Mouse (Mus musculus): ENCODE measurements around the gene Dlg2. TPM values are rescaled to one million over a fixed set of nuclear protein-coding genes. Genes with fewer than 3 reads are reported as not detected.

The Dlg2 gene
- polyA plus RNA-seq, 1 experiment from 2014 or later: 13.7 TPM

- DNase-seq (ENCODE audit: low spot score): no peak
These were observed 1243.8 kb downstream of the Dlg2 start for GRCm38 (mm10) chr7:91720318-91720717.

- DNase-seq (ENCODE audit: low spot score): no peak
These were observed 1247.9 kb downstream of the Dlg2 start for GRCm38 (mm10) chr7:91724397-91724796.

- no peak for DNase-seq (ENCODE audit: low spot score)
These were observed 1264.3 kb downstream of the Dlg2 start for GRCm38 (mm10) chr7:91740748-91741147.

- DNase-seq (ENCODE audit: low spot score): no peak
These were observed 1276.8 kb downstream of the Dlg2 start for GRCm38 (mm10) chr7:91753151-91753861.

GRCm38 (mm10) chr7:91767648-91768047 is 1291.2 kb downstream of the Dlg2 start:
- no peak for DNase-seq (ENCODE audit: low spot score)

- no peak for DNase-seq (ENCODE audit: low spot score)
These were observed 1302.2 kb downstream of the Dlg2 start for GRCm38 (mm10) chr7:91778673-91779072.

- DNase-seq (ENCODE audit: low spot score): no peak
These were observed 1308.1 kb downstream of the Dlg2 start for GRCm38 (mm10) chr7:91784617-91785016.

- no peak for DNase-seq (ENCODE audit: low spot score)
These were observed 1309.0 kb downstream of the Dlg2 start for GRCm38 (mm10) chr7:91785445-91785844.

GRCm38 (mm10) chr7:91785871-91786270 is 1309.4 kb downstream of the Dlg2 start:
- no peak for DNase-seq (ENCODE audit: low spot score)

GRCm38 (mm10) chr7:91790949-91791564 is 1314.6 kb downstream of the Dlg2 start:
- DNase-seq (ENCODE audit: low spot score): no peak

- no peak for DNase-seq (ENCODE audit: low spot score)
These were observed 1330.2 kb downstream of the Dlg2 start for GRCm38 (mm10) chr7:91806632-91807031.

- no peak for DNase-seq (ENCODE audit: low spot score)
These were observed 1334.3 kb downstream of the Dlg2 start for GRCm38 (mm10) chr7:91810774-91811173.

GRCm38 (mm10) chr7:91818004-91818403 is 1341.5 kb downstream of the Dlg2 start:
- no peak for DNase-seq (ENCODE audit: low spot score)

GRCm38 (mm10) chr7:91832207-91832606 is 1355.7 kb downstream of the Dlg2 start:
- no peak for DNase-seq (ENCODE audit: low spot score)

- DNase-seq (ENCODE audit: low spot score): no peak
These were observed 1369.3 kb downstream of the Dlg2 start for GRCm38 (mm10) chr7:91845723-91846122.

GRCm38 (mm10) chr7:91849364-91849763 is 1372.9 kb downstream of the Dlg2 start:
- no peak for DNase-seq (ENCODE audit: low spot score)

GRCm38 (mm10) chr7:91853653-91854052 is 1377.2 kb downstream of the Dlg2 start:
- DNase-seq (ENCODE audit: low spot score): no peak

- DNase-seq (ENCODE audit: low spot score): no peak
These were observed 1380.5 kb downstream of the Dlg2 start for GRCm38 (mm10) chr7:91856931-91857330.

- DNase-seq (ENCODE audit: low spot score): no peak
These were observed 1386.5 kb downstream of the Dlg2 start for GRCm38 (mm10) chr7:91862806-91863531.

- DNase-seq (ENCODE audit: low spot score): no peak
These were observed 1392.4 kb downstream of the Dlg2 start for GRCm38 (mm10) chr7:91868919-91869318.

GRCm38 (mm10) chr7:91876831-91877230 is 1400.4 kb downstream of the Dlg2 start:
- DNase-seq (ENCODE audit: low spot score): no peak

- DNase-seq (ENCODE audit: low spot score): no peak
These were observed 1401.3 kb downstream of the Dlg2 start for GRCm38 (mm10) chr7:91877804-91878203.
